In genomic region chr4:43497405-43497804, GRCm38 (mm10) we compare ENCODE assay signal across 15 mouse cellular contexts. TPM values are rescaled to one million over a fixed set of nuclear protein-coding genes. Genes with fewer than 3 reads are reported as not detected.
DNase-seq lines count a peak whose midpoint lies in the region; ATAC-seq and TF ChIP-seq lines count a peak whose summit lies in the region.
"Had no signal": no experiment of that assay in that cellular context is flagged by ENCODE, and none has a peak within 500 bp of the region (broad histone marks: within the 10 kb centered on the region; RNA-seq: fewer than 3 reads in every experiment).

No protein-coding gene starts in this region.

- peak; percentile 52 for TF ChIP-seq POLR2A in kidney, adult 2 months (IDR thresholded peaks at IDR 0.05; ENCODE audit: low read depth, low read length)

- intact Hi-C loops in heart, postnatal 25 days (cut with DNase I) = no loop called here

- no peaks in the 10 kb centered on the region for H3K9me3 ChIP-seq in heart, embryonic 10.5 days
- H3K9me3 ChIP-seq in lung, embryonic 16.5 days (ENCODE audit: control insufficient read depth, low read length) = no peaks in the 10 kb centered on the region
- H3K9me3 ChIP-seq in lung, postnatal 0 days (ENCODE audit: low read length) = no peaks in the 10 kb centered on the region
- H3K9me3 ChIP-seq in liver, embryonic 15.5 days (replicated peaks) = no peaks in the 10 kb centered on the region

- H3K4me2 ChIP-seq in lung, embryonic 16.5 days (ENCODE audit: low read depth, low read length) = no peak overlapping the region
- H3K4me2 ChIP-seq in lung, postnatal 0 days (replicated peaks; ENCODE audit: low read depth, low read length) = no peak overlapping the region
- peak overlapping the region; percentile 86 for H3K4me2 ChIP-seq in liver, embryonic 15.5 days

- TF ChIP-seq EP300 in lung, postnatal 0 days (IDR thresholded peaks at IDR 0.05) = no peak

- no peak for DNase-seq in heart, embryonic 10.5 days (ENCODE audit: low spot score)
- no peak for DNase-seq in heart, postnatal 25 days (ENCODE audit: low spot score)
- DNase-seq in lung, postnatal 0 days (ENCODE audit: low spot score) = no peak
- DNase-seq in kidney, adult 2 months = peak; percentile 81
- no peak for DNase-seq in layer of hippocampus, adult 9-10 months (ENCODE audit: low spot score)
- no peak for DNase-seq in spleen, postnatal 36 days (ENCODE audit: low spot score in 2 of 2)
- DNase-seq: adrenal gland, postnatal 10 days; cerebellum, adult 8-10 months; heart, adult 2 months; thymus, adult 2 months had no signal

- H3K27me3 ChIP-seq in heart, embryonic 10.5 days (ENCODE audit: insufficient read depth, poor library complexity, severe bottlenecking) = 0 out of 2 replicates have a peak, but pooled peaks cover 10% of the 10 kb centered on the region
- H3K27me3 ChIP-seq in lung, embryonic 16.5 days (ENCODE audit: control insufficient read depth, insufficient read depth, low read depth, low read length) = no peaks in the 10 kb centered on the region
- H3K27me3 ChIP-seq in lung, postnatal 0 days (replicated peaks; ENCODE audit: insufficient read depth, low read length) = no peaks in the 10 kb centered on the region
- no peaks in the 10 kb centered on the region for H3K27me3 ChIP-seq in kidney, adult 2 months (replicated peaks; ENCODE audit: control insufficient read depth, insufficient read depth, low read length)
- H3K27me3 ChIP-seq in liver, embryonic 15.5 days = no peaks in the 10 kb centered on the region; the same call in 1 of the 2 replicates

- 0 out of 2 replicates have a peak overlapping the region, but pooled peaks have one; percentile 22 for H3K27ac ChIP-seq in heart, embryonic 10.5 days
- H3K27ac ChIP-seq in lung, embryonic 16.5 days (ENCODE audit: low read length) = no peak overlapping the region
- H3K27ac ChIP-seq in lung, postnatal 0 days (ENCODE audit: low read length) = no peak overlapping the region
- peak overlapping the region; percentile 91 for H3K27ac ChIP-seq in kidney, adult 2 months (ENCODE audit: insufficient read depth, low read depth, low read length)
- H3K27ac ChIP-seq in liver, embryonic 15.5 days (replicated peaks) = no peak overlapping the region
- H3K27ac ChIP-seq: heart, adult 2 months; layer of hippocampus, adult 2 months had no signal

- TF ChIP-seq CTCF in lung, postnatal 0 days (IDR thresholded peaks at IDR 0.05) = no peak
- TF ChIP-seq CTCF in kidney, adult 2 months (conservative IDR thresholded peaks at IDR 0.05; ENCODE audit: insufficient read depth, insufficient read length, low read depth, low read length) = no peak

- peak overlapping the region; percentile 75 for H3K4me3 ChIP-seq in heart, embryonic 10.5 days
- H3K4me3 ChIP-seq in lung, embryonic 16.5 days (ENCODE audit: low read length) = no peak overlapping the region
- H3K4me3 ChIP-seq in lung, postnatal 0 days (ENCODE audit: low read depth, low read length) = no peak overlapping the region
- no peak overlapping the region for H3K4me3 ChIP-seq in kidney, adult 2 months (ENCODE audit: insufficient read depth, low read depth, low read length)
- H3K4me3 ChIP-seq in liver, embryonic 15.5 days (replicated peaks) = peak overlapping the region; percentile 87
- H3K4me3 ChIP-seq: heart, adult 2 months; layer of hippocampus, adult 2 months had no signal

- ATAC-seq in lung, embryonic 16.5 days (ENCODE audit: low read depth) = no peak
- ATAC-seq in lung, postnatal 0 days = no peak
- no peak for ATAC-seq in liver, embryonic 15.5 days (ENCODE audit: insufficient read depth)

- H3K36me3 ChIP-seq in heart, embryonic 10.5 days = peaks cover 24% of the 10 kb centered on the region
- H3K36me3 ChIP-seq in lung, embryonic 16.5 days (ENCODE audit: control insufficient read depth, insufficient read depth, low read length) = 0 out of 2 replicates have a peak, but pooled peaks cover 6% of the 10 kb centered on the region
- no peaks in the 10 kb centered on the region for H3K36me3 ChIP-seq in lung, postnatal 0 days (ENCODE audit: insufficient read depth, low read length)
- H3K36me3 ChIP-seq in kidney, adult 2 months (ENCODE audit: control insufficient read depth, insufficient read depth, low read length) = no peaks in the 10 kb centered on the region
- peaks cover 28% of the 10 kb centered on the region for H3K36me3 ChIP-seq in liver, embryonic 15.5 days (replicated peaks)

- WGBS in heart, embryonic 10.5 days = 88% methylated on average over 8 of the region's 8 CpGs
- 88% methylated on average over 8 of the region's 8 CpGs for WGBS in lung, embryonic 16.5 days
- WGBS in lung, postnatal 0 days = 82% methylated on average over 8 of the region's 8 CpGs
- 64% methylated on average over 8 of the region's 8 CpGs for WGBS in kidney, adult 2 months
- WGBS in liver, embryonic 15.5 days (ENCODE audit: insufficient replicate concordance) = 91% methylated on average over 8 of the region's 8 CpGs

- H3K4me1 ChIP-seq in heart, embryonic 10.5 days = peaks cover 51% of the 10 kb centered on the region
- H3K4me1 ChIP-seq in lung, embryonic 16.5 days (replicated peaks; ENCODE audit: control insufficient read depth, insufficient read depth, low read length) = peaks cover 28% of the 10 kb centered on the region
- peaks cover 5% of the 10 kb centered on the region; the same call in 1 of the 2 replicates for H3K4me1 ChIP-seq in lung, postnatal 0 days (ENCODE audit: insufficient read depth, low read depth, low read length)
- peaks cover 36% of the 10 kb centered on the region; the same call in 1 of the 2 replicates for H3K4me1 ChIP-seq in kidney, adult 2 months (ENCODE audit: control insufficient read depth, insufficient read depth, low read length)
- H3K4me1 ChIP-seq in liver, embryonic 15.5 days (replicated peaks) = peaks cover 69% of the 10 kb centered on the region

- peak overlapping the region; percentile 12; the same call in 1 of the 2 replicates for H3K9ac ChIP-seq in lung, embryonic 16.5 days (ENCODE audit: low read length)
- H3K9ac ChIP-seq in lung, postnatal 0 days (replicated peaks; ENCODE audit: low read depth) = no peak overlapping the region
- peak overlapping the region; percentile 93; the same call in 1 of the 2 replicates for H3K9ac ChIP-seq in liver, embryonic 15.5 days

RNA-seq across cellular contexts. Expression of gene Arhgef39, which starts 2.1 kb away (rescaled TPM):
- polyA plus RNA-seq in heart, embryonic 10.5 days (2016; fragmentation: Nextera tagmentation; extraction: Ambion mirVana) = 39.9 and 40.1 TPM in 2 replicates
- total RNA-seq in heart, postnatal 25 days (2021) = under 1 TPM; 0.39 to 0.61 TPM
- polyA plus RNA-seq in lung, embryonic 16.5 days (2015; fragmentation: Nextera tagmentation; extraction: Ambion mirVana) = 47.7 and 56.1 TPM in 2 replicates
- polyA plus RNA-seq in lung, postnatal 0 days (2015; fragmentation: Nextera tagmentation; extraction: Ambion mirVana) = 2.4 and 3.5 TPM in 2 replicates
- polyA plus RNA-seq in kidney, adult 2 months (2012; rRNA removed) = 17.3 and 26.6 TPM in 2 replicates
- 34.5 and 38.2 TPM in 2 replicates for polyA plus RNA-seq in liver, embryonic 15.5 days (2015; fragmentation: Nextera tagmentation; extraction: Ambion mirVana)

RNA-seq across cellular contexts. Expression of gene Ccdc107, which starts 4.7 kb away (rescaled TPM):
- 67.2 and 71.7 TPM in 2 replicates for polyA plus RNA-seq in heart, embryonic 10.5 days (2016; fragmentation: Nextera tagmentation; extraction: Ambion mirVana)
- total RNA-seq in heart, postnatal 25 days (2021) = 10 to 100 TPM; 26.6 to 31.8 TPM
- 73.7 and 73.8 TPM in 2 replicates for polyA plus RNA-seq in lung, embryonic 16.5 days (2015; fragmentation: Nextera tagmentation; extraction: Ambion mirVana)
- 81.0 and 82.7 TPM in 2 replicates for polyA plus RNA-seq in lung, postnatal 0 days (2015; fragmentation: Nextera tagmentation; extraction: Ambion mirVana)
- polyA plus RNA-seq in kidney, adult 2 months (2012; rRNA removed) = 529 and 664 TPM in 2 replicates
- polyA plus RNA-seq in liver, embryonic 15.5 days (2015; fragmentation: Nextera tagmentation; extraction: Ambion mirVana) = 33.5 and 34.2 TPM in 2 replicates

RNA-seq across cellular contexts. Expression of gene Car9, which starts 9.4 kb away (rescaled TPM):
- polyA plus RNA-seq in heart, embryonic 10.5 days (2016; fragmentation: Nextera tagmentation; extraction: Ambion mirVana) = 1.4 and 1.7 TPM in 2 replicates
- under 1 TPM; 0.31 to 0.34 TPM for total RNA-seq in heart, postnatal 25 days (2021)
- 5.5 and 6.4 TPM in 2 replicates for polyA plus RNA-seq in lung, embryonic 16.5 days (2015; fragmentation: Nextera tagmentation; extraction: Ambion mirVana)
- polyA plus RNA-seq in lung, postnatal 0 days (2015; fragmentation: Nextera tagmentation; extraction: Ambion mirVana) = 2.1 and 2.6 TPM in 2 replicates
- 4.9 and 5.8 TPM in 2 replicates for polyA plus RNA-seq in kidney, adult 2 months (2012; rRNA removed)
- polyA plus RNA-seq in liver, embryonic 15.5 days (2015; fragmentation: Nextera tagmentation; extraction: Ambion mirVana) = 1.3 and 1.9 TPM in 2 replicates
- total RNA-seq: layer of hippocampus, adult 2 months had no signal

RNA-seq across cellular contexts. Expression of gene Sit1, which starts 13.9 kb away (rescaled TPM):
- not detected in 2 replicates for polyA plus RNA-seq in heart, embryonic 10.5 days (2016; fragmentation: Nextera tagmentation; extraction: Ambion mirVana)
- not detected for total RNA-seq in heart, postnatal 25 days (2021)
- polyA plus RNA-seq in lung, embryonic 16.5 days (2015; fragmentation: Nextera tagmentation; extraction: Ambion mirVana) = 0.25 and 0.74 TPM in 2 replicates
- not detected in 2 replicates for polyA plus RNA-seq in lung, postnatal 0 days (2015; fragmentation: Nextera tagmentation; extraction: Ambion mirVana)
- polyA plus RNA-seq in kidney, adult 2 months (2012; rRNA removed) = 0.23 and 1.4 TPM in 2 replicates
- polyA plus RNA-seq in liver, embryonic 15.5 days (2015; fragmentation: Nextera tagmentation; extraction: Ambion mirVana) = 0.07 and 0.18 TPM in 2 replicates
- total RNA-seq: layer of hippocampus, adult 2 months had no signal
- polyA plus RNA-seq: C2C12; heart, adult 2 months; limb, embryonic 14.5 days had no signal

RNA-seq across cellular contexts. Expression of gene Tpm2, which starts 26.2 kb away (rescaled TPM):
- polyA plus RNA-seq in heart, embryonic 10.5 days (2016; fragmentation: Nextera tagmentation; extraction: Ambion mirVana) = 135 and 142 TPM in 2 replicates
- 10 to 100 TPM; 25.2 to 40.7 TPM for total RNA-seq in heart, postnatal 25 days (2021)
- polyA plus RNA-seq in lung, embryonic 16.5 days (2015; fragmentation: Nextera tagmentation; extraction: Ambion mirVana) = 203 and 218 TPM in 2 replicates
- polyA plus RNA-seq in lung, postnatal 0 days (2015; fragmentation: Nextera tagmentation; extraction: Ambion mirVana) = 84.8 and 89.0 TPM in 2 replicates
- polyA plus RNA-seq in kidney, adult 2 months (2012; rRNA removed) = 10.8 and 51.9 TPM in 2 replicates
- polyA plus RNA-seq in liver, embryonic 15.5 days (2015; fragmentation: Nextera tagmentation; extraction: Ambion mirVana) = 34.1 and 47.4 TPM in 2 replicates

Comparison
In these comparisons a context has a peak if more than half of its experiments do, and no peak if none do; other contexts are left out.
1. H3K27ac ChIP-seq: peak in heart, embryonic 10.5 days (single experiment) and kidney, adult 2 months (single experiment); none in lung, embryonic 16.5 days (single experiment), lung, postnatal 0 days (single experiment) and liver, embryonic 15.5 days (single experiment).
2. H3K4me3 ChIP-seq: peak in heart, embryonic 10.5 days (single experiment) and liver, embryonic 15.5 days (single experiment); none in lung, embryonic 16.5 days (single experiment), lung, postnatal 0 days (single experiment) and kidney, adult 2 months (single experiment).